Comparison of ENCODE assay signal across 18 mouse cellular contexts in the genomic region with DNA sequence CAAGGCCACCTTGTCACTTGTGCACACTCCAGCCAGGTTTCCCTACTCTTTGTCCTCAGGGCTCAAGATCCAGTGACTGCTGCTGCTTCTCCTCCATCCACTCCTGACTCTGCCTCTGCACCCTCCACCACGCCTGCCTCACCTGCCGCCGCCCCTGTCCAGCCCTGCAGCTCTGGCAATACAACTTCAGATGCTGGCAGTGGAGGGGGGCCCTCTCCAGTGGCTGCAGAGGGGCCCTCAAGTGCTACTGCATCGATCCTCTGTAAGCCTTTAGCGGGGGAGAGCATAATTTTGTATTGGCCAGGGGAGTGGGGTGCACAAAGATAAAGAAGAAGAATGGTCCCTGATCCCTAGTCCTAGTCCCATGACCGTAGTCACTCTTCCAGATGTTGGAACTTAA. TPM values are rescaled to one million over a fixed set of nuclear protein-coding genes. Genes with fewer than 3 reads are reported as not detected.
DNase-seq lines count a peak whose midpoint lies in the region; ATAC-seq and TF ChIP-seq lines count a peak whose summit lies in the region.
"Had no signal": no experiment of that assay in that cellular context is flagged by ENCODE, and none has a peak within 500 bp of the region (broad histone marks: within the 10 kb centered on the region; RNA-seq: fewer than 3 reads in every experiment).

No protein-coding gene starts in this region.

- no peak for TF ChIP-seq CTCF in testis, adult 2 months (IDR thresholded peaks at IDR 0.05; ENCODE audit: control insufficient read depth, insufficient read depth, insufficient replicate concordance, low read depth, low read length)

- H3K9ac ChIP-seq in forebrain, embryonic 12.5 days, result no peak overlapping the region; the same call in 1 of the 2 replicates
- H3K9ac ChIP-seq in forebrain, embryonic 16.5 days (replicated peaks; ENCODE audit: low read depth, low read length), result no peak overlapping the region
- H3K9ac ChIP-seq in kidney, embryonic 14.5 days (ENCODE audit: low read depth, low read length), result 0 out of 2 replicates have a peak overlapping the region, but pooled peaks have one; percentile 18
- H3K9ac ChIP-seq in neural tube, embryonic 15.5 days (replicated peaks), result peak overlapping the region; percentile 29; the same call in 1 of the 2 replicates
- no peak overlapping the region for H3K9ac ChIP-seq in intestine, embryonic 15.5 days
- H3K9ac ChIP-seq: embryonic facial prominence, embryonic 12.5 days had no signal

- peaks cover 51% of the 10 kb centered on the region for H3K36me3 ChIP-seq in forebrain, embryonic 12.5 days (replicated peaks)
- H3K36me3 ChIP-seq in forebrain, embryonic 16.5 days (ENCODE audit: control insufficient read depth, insufficient read depth), result peaks cover 17% of the 10 kb centered on the region; the same call in 1 of the 2 replicates
- H3K36me3 ChIP-seq in kidney, embryonic 14.5 days (ENCODE audit: control insufficient read depth, insufficient read depth, low read length), result peaks cover 52% of the 10 kb centered on the region
- peaks cover 4% of the 10 kb centered on the region for H3K36me3 ChIP-seq in testis, adult 2 months (ENCODE audit: control insufficient read depth, insufficient read depth, low read length)
- peaks cover 51% of the 10 kb centered on the region for H3K36me3 ChIP-seq in neural tube, embryonic 15.5 days
- H3K36me3 ChIP-seq in intestine, embryonic 15.5 days, result peaks cover 20% of the 10 kb centered on the region; the same call in 1 of the 2 replicates

- H3K4me2 ChIP-seq in forebrain, embryonic 12.5 days, result no peak overlapping the region
- no peak overlapping the region for H3K4me2 ChIP-seq in forebrain, embryonic 16.5 days (ENCODE audit: low read length)
- no peak overlapping the region for H3K4me2 ChIP-seq in kidney, embryonic 14.5 days (replicated peaks; ENCODE audit: low read depth, low read length)
- 0 out of 2 replicates have a peak overlapping the region, but pooled peaks have one; percentile 5 for H3K4me2 ChIP-seq in neural tube, embryonic 15.5 days
- H3K4me2 ChIP-seq in intestine, embryonic 15.5 days (replicated peaks), result no peak overlapping the region

- peaks cover 37% of the 10 kb centered on the region for H3K4me1 ChIP-seq in forebrain, embryonic 12.5 days
- peaks cover 25% of the 10 kb centered on the region for H3K4me1 ChIP-seq in forebrain, embryonic 16.5 days (replicated peaks; ENCODE audit: control insufficient read depth, insufficient read depth, low read length)
- peaks cover 19% of the 10 kb centered on the region for H3K4me1 ChIP-seq in kidney, embryonic 14.5 days (ENCODE audit: control insufficient read depth, insufficient read depth, low read length)
- peaks cover 9% of the 10 kb centered on the region for H3K4me1 ChIP-seq in testis, adult 2 months (ENCODE audit: control insufficient read depth, insufficient read depth, low read length)
- H3K4me1 ChIP-seq in neural tube, embryonic 15.5 days, result peaks cover 36% of the 10 kb centered on the region
- H3K4me1 ChIP-seq in intestine, embryonic 15.5 days (replicated peaks), result peaks cover 18% of the 10 kb centered on the region; the same call in 1 of the 2 replicates

- H3K4me3 ChIP-seq in forebrain, embryonic 12.5 days (replicated peaks), result no peak overlapping the region
- no peak overlapping the region for H3K4me3 ChIP-seq in forebrain, embryonic 16.5 days (replicated peaks; ENCODE audit: low read length)
- no peak overlapping the region for H3K4me3 ChIP-seq in kidney, embryonic 14.5 days (ENCODE audit: low read length)
- H3K4me3 ChIP-seq in testis, adult 2 months (ENCODE audit: control insufficient read depth, low read depth, low read length), result peak overlapping the region; percentile 63
- H3K4me3 ChIP-seq in neural tube, embryonic 15.5 days (replicated peaks), result no peak overlapping the region
- H3K4me3 ChIP-seq in intestine, embryonic 15.5 days (replicated peaks), result no peak overlapping the region
- H3K4me3 ChIP-seq: embryonic facial prominence, embryonic 12.5 days; heart, adult 2 months had no signal

- no peaks in the 10 kb centered on the region for H3K27me3 ChIP-seq in forebrain, embryonic 12.5 days
- no peaks in the 10 kb centered on the region for H3K27me3 ChIP-seq in forebrain, embryonic 16.5 days (replicated peaks; ENCODE audit: control insufficient read depth, insufficient read depth, low read length)
- no peaks in the 10 kb centered on the region for H3K27me3 ChIP-seq in kidney, embryonic 14.5 days (ENCODE audit: control insufficient read depth, insufficient read depth, low read length)
- H3K27me3 ChIP-seq in testis, adult 2 months (ENCODE audit: control insufficient read depth, insufficient read depth, low read length), result no peaks in the 10 kb centered on the region
- H3K27me3 ChIP-seq in neural tube, embryonic 15.5 days (replicated peaks), result no peaks in the 10 kb centered on the region
- no peaks in the 10 kb centered on the region for H3K27me3 ChIP-seq in intestine, embryonic 15.5 days (replicated peaks)
- H3K27me3 ChIP-seq: embryonic facial prominence, embryonic 12.5 days had no signal

- H3K9me3 ChIP-seq in forebrain, embryonic 12.5 days, result no peaks in the 10 kb centered on the region
- H3K9me3 ChIP-seq in forebrain, embryonic 16.5 days (ENCODE audit: control insufficient read depth, low read length), result no peaks in the 10 kb centered on the region
- H3K9me3 ChIP-seq in kidney, embryonic 14.5 days (ENCODE audit: control insufficient read depth, low read length), result no peaks in the 10 kb centered on the region
- H3K9me3 ChIP-seq in neural tube, embryonic 15.5 days (replicated peaks), result no peaks in the 10 kb centered on the region
- no peaks in the 10 kb centered on the region for H3K9me3 ChIP-seq in intestine, embryonic 15.5 days
- H3K9me3 ChIP-seq: embryonic facial prominence, embryonic 12.5 days had no signal

- DNase-seq in kidney, postnatal 10 days, result no peak
- DNase-seq in testis, postnatal 10 days (ENCODE audit: low spot score), result no peak
- DNase-seq: cerebellum, adult 18-20 months; gastrocnemius, adult 2 months; heart, postnatal 4 days; kidney, postnatal 25 days; lung, adult 18-20 months; lung, postnatal 36 days; right cerebral cortex, postnatal 25 days had no signal

- 97% methylated on average over 6 of the region's 6 CpGs for WGBS in forebrain, embryonic 12.5 days
- 98% methylated on average over 6 of the region's 6 CpGs for WGBS in forebrain, embryonic 16.5 days
- WGBS in kidney, embryonic 14.5 days, result 95% methylated on average over 6 of the region's 6 CpGs
- WGBS in neural tube, embryonic 15.5 days, result 96% methylated on average over 6 of the region's 6 CpGs
- WGBS in intestine, embryonic 15.5 days, result 97% methylated on average over 6 of the region's 6 CpGs

- H3K27ac ChIP-seq in forebrain, embryonic 12.5 days, result 0 out of 2 replicates have a peak overlapping the region, but pooled peaks have one; percentile 10
- H3K27ac ChIP-seq in forebrain, embryonic 16.5 days (ENCODE audit: low read length), result no peak overlapping the region
- no peak overlapping the region for H3K27ac ChIP-seq in kidney, embryonic 14.5 days (ENCODE audit: low read depth, low read length)
- peak overlapping the region; percentile 23; the same call in 1 of the 2 replicates for H3K27ac ChIP-seq in testis, adult 2 months (ENCODE audit: control insufficient read depth, insufficient read depth, low read depth, low read length)
- H3K27ac ChIP-seq in neural tube, embryonic 15.5 days (replicated peaks), result no peak overlapping the region
- no peak overlapping the region for H3K27ac ChIP-seq in intestine, embryonic 15.5 days
- H3K27ac ChIP-seq: embryonic facial prominence, embryonic 12.5 days; gastrocnemius, adult 2 months; heart, adult 2 months had no signal

- no peak for ATAC-seq in forebrain, embryonic 12.5 days (ENCODE audit: low FRiP score)
- ATAC-seq in forebrain, embryonic 16.5 days, result no peak
- no peak for ATAC-seq in kidney, embryonic 14.5 days (ENCODE audit: low FRiP score, low TSS enrichment)
- ATAC-seq in neural tube, embryonic 15.5 days (ENCODE audit: low FRiP score), result no peak
- no peak for ATAC-seq in intestine, embryonic 15.5 days
- ATAC-seq: intestine, postnatal 0 days had no signal

- TF ChIP-seq POLR2A in testis, adult 2 months (IDR thresholded peaks at IDR 0.05; ENCODE audit: control insufficient read depth, low read depth, low read length), result no peak

RNA-seq across cellular contexts. Expression of a gene that starts 2.2 kb away (rescaled TPM):
- polyA plus RNA-seq in forebrain, embryonic 12.5 days (2016; fragmentation: Nextera tagmentation; extraction: Ambion mirVana), result 64.1 and 64.4 TPM in 2 replicates
- 43.5 and 46.0 TPM in 2 replicates for polyA plus RNA-seq in forebrain, embryonic 16.5 days (2015; fragmentation: Nextera tagmentation; extraction: Ambion mirVana)
- polyA plus RNA-seq in kidney, embryonic 14.5 days (2014; fragmentation: Nextera tagmentation; extraction: Ambion mirVana), result 51.4 and 73.4 TPM in 2 replicates
- 51.4 and 55.3 TPM in 2 replicates for polyA plus RNA-seq in testis, adult 2 months (2012; rRNA removed)
- 39.2 and 40.1 TPM in 2 replicates for polyA plus RNA-seq in neural tube, embryonic 15.5 days (2015; fragmentation: Nextera tagmentation; extraction: Ambion mirVana)
- 43.6 and 43.7 TPM in 2 replicates for polyA plus RNA-seq in intestine, embryonic 15.5 days (2015; fragmentation: Nextera tagmentation; extraction: Ambion mirVana)

RNA-seq across cellular contexts. Expression of a gene that starts 2.9 kb away (rescaled TPM):
- polyA plus RNA-seq in forebrain, embryonic 12.5 days (2016; fragmentation: Nextera tagmentation; extraction: Ambion mirVana), result 137 and 138 TPM in 2 replicates
- 149 and 193 TPM in 2 replicates for polyA plus RNA-seq in forebrain, embryonic 16.5 days (2015; fragmentation: Nextera tagmentation; extraction: Ambion mirVana)
- 81.7 and 165 TPM in 2 replicates for polyA plus RNA-seq in kidney, embryonic 14.5 days (2014; fragmentation: Nextera tagmentation; extraction: Ambion mirVana)
- polyA plus RNA-seq in testis, adult 2 months (2012; rRNA removed), result 46.9 and 53.9 TPM in 2 replicates
- polyA plus RNA-seq in neural tube, embryonic 15.5 days (2015; fragmentation: Nextera tagmentation; extraction: Ambion mirVana), result 189 and 193 TPM in 2 replicates
- polyA plus RNA-seq in intestine, embryonic 15.5 days (2015; fragmentation: Nextera tagmentation; extraction: Ambion mirVana), result 188 and 231 TPM in 2 replicates

RNA-seq across cellular contexts. Expression of a gene that starts 7.6 kb away (rescaled TPM):
- polyA plus RNA-seq in forebrain, embryonic 12.5 days (2016; fragmentation: Nextera tagmentation; extraction: Ambion mirVana), result 0.82 and 1.2 TPM in 2 replicates
- polyA plus RNA-seq in forebrain, embryonic 16.5 days (2015; fragmentation: Nextera tagmentation; extraction: Ambion mirVana), result not detected in 2 replicates
- polyA plus RNA-seq in kidney, embryonic 14.5 days (2014; fragmentation: Nextera tagmentation; extraction: Ambion mirVana), result 14.2 and 16.7 TPM in 2 replicates
- 0.10 and 1.9 TPM in 2 replicates for polyA plus RNA-seq in testis, adult 2 months (2012; rRNA removed)
- 0.29 and 4.1 TPM in 2 replicates for polyA plus RNA-seq in neural tube, embryonic 15.5 days (2015; fragmentation: Nextera tagmentation; extraction: Ambion mirVana)
- polyA plus RNA-seq in intestine, embryonic 15.5 days (2015; fragmentation: Nextera tagmentation; extraction: Ambion mirVana), result 75.2 and 89.8 TPM in 2 replicates

RNA-seq across cellular contexts. Expression of a gene that starts 19.9 kb away (rescaled TPM):
- 118 and 135 TPM in 2 replicates for polyA plus RNA-seq in forebrain, embryonic 12.5 days (2016; fragmentation: Nextera tagmentation; extraction: Ambion mirVana)
- 132 and 140 TPM in 2 replicates for polyA plus RNA-seq in forebrain, embryonic 16.5 days (2015; fragmentation: Nextera tagmentation; extraction: Ambion mirVana)
- polyA plus RNA-seq in kidney, embryonic 14.5 days (2014; fragmentation: Nextera tagmentation; extraction: Ambion mirVana), result 260 and 303 TPM in 2 replicates
- 128 and 161 TPM in 2 replicates for polyA plus RNA-seq in testis, adult 2 months (2012; rRNA removed)
- 157 and 175 TPM in 2 replicates for polyA plus RNA-seq in neural tube, embryonic 15.5 days (2015; fragmentation: Nextera tagmentation; extraction: Ambion mirVana)
- 338 and 390 TPM in 2 replicates for polyA plus RNA-seq in intestine, embryonic 15.5 days (2015; fragmentation: Nextera tagmentation; extraction: Ambion mirVana)

RNA-seq across cellular contexts. Expression of a gene that starts 23.5 kb away (rescaled TPM):
- polyA plus RNA-seq in forebrain, embryonic 12.5 days (2016; fragmentation: Nextera tagmentation; extraction: Ambion mirVana), result 51.0 and 53.2 TPM in 2 replicates
- polyA plus RNA-seq in forebrain, embryonic 16.5 days (2015; fragmentation: Nextera tagmentation; extraction: Ambion mirVana), result 46.1 and 47.8 TPM in 2 replicates
- 31.6 and 32.2 TPM in 2 replicates for polyA plus RNA-seq in kidney, embryonic 14.5 days (2014; fragmentation: Nextera tagmentation; extraction: Ambion mirVana)
- polyA plus RNA-seq in testis, adult 2 months (2012; rRNA removed), result 1.4 and 1.5 TPM in 2 replicates
- polyA plus RNA-seq in neural tube, embryonic 15.5 days (2015; fragmentation: Nextera tagmentation; extraction: Ambion mirVana), result 18.6 and 19.2 TPM in 2 replicates
- polyA plus RNA-seq in intestine, embryonic 15.5 days (2015; fragmentation: Nextera tagmentation; extraction: Ambion mirVana), result 9.6 and 11.2 TPM in 2 replicates

Comparison
In these comparisons a context has a peak if more than half of its experiments do, and no peak if none do; other contexts are left out.
1. H3K27ac ChIP-seq: peak in forebrain, embryonic 12.5 days (single experiment) and testis, adult 2 months (single experiment); none in forebrain, embryonic 16.5 days (single experiment), kidney, embryonic 14.5 days (single experiment), neural tube, embryonic 15.5 days (single experiment) and intestine, embryonic 15.5 days (single experiment).
2. H3K9ac ChIP-seq: peak in kidney, embryonic 14.5 days (single experiment) and neural tube, embryonic 15.5 days (single experiment); none in forebrain, embryonic 12.5 days (single experiment), forebrain, embryonic 16.5 days (single experiment) and intestine, embryonic 15.5 days (single experiment).